Mouse (Mus musculus) embryonic fibroblast, embryonic 13.5 days (primary cell): Measurements from ENCODE around the gene Gtf2f2. TPM values are rescaled to one million over a fixed set of nuclear protein-coding genes. Genes with fewer than 3 reads are reported as not detected.
A peak's percentile ranks its signal among the peaks of the same experiment; 100 is the strongest.

Source experiments
- H3K27ac ChIP-seq: 2 replicates; pipeline ENCODE4 v1.5.1; 2012; ENCODE audit warnings: low read length, control low read depth, inconsistent platforms; ENCODE audit not compliant: insufficient read depth
- H3K4me1 ChIP-seq: 2 replicates; pipeline ENCODE4 v1.6.1; 2011; ENCODE audit warnings: low read length; ENCODE audit not compliant: control insufficient read depth, insufficient read depth
- H3K4me3 ChIP-seq: 2 replicates; pipeline ENCODE4 v1.5.1; 2011; ENCODE audit warnings: mild to moderate bottlenecking, control low read depth, low read length; ENCODE audit not compliant: insufficient read depth
- CTCF ChIP-seq: IDR thresholded peaks from 2 replicates; pipeline ENCODE4 v1.5.1; 2011; ENCODE audit warnings: mild to moderate bottlenecking, control low read depth, low read length, moderate library complexity, borderline replicate concordance; ENCODE audit not compliant: insufficient read depth
- POLR2A ChIP-seq: IDR thresholded peaks from 2 replicates; pipeline ENCODE4 v1.6.1; 2011; ENCODE audit warnings: low read depth, mild to moderate bottlenecking, control low read depth, low read length, moderate library complexity
- polyA plus RNA-seq: library from polyadenylated mRNA; stranded (reverse); fragments of >200 nt; gene quantifications from 2 replicates; pipeline ENCODE4 v1.2.4, GENCODE M21; 2011; ENCODE audit warnings: low read depth; ENCODE audit not compliant: missing spikeins, insufficient read length

Gene Gtf2f2
- polyA plus RNA-seq, 1 experiment = 23.9 TPM

DNA sequence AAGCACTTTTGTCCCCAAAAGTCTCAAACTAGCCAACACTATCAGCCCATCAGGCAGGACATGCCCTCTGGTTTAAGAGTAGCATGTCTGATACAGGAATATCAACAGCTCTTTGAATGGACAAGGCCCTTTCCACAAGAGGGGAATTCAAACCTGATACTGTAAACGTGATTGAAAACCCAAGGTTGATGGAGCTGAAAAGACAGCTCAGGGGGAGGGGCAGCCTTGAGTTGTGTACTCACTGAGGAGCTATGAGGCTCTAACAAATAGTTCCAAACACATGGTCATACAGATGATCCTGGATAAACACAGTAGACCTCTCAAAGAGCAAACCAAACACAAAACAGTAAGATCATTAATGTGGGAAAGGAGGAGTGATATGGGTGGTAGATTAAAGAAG lies 12.6 kb downstream of the Gtf2f2 start:
- no peak for TF ChIP-seq CTCF
- no peak for TF ChIP-seq POLR2A
- Histone ChIP-seq H3K27ac (no peak overlapping the region), H3K4me3 (no peak overlapping the region), H3K4me1 (no peaks in the 10 kb centered on the region)

DNA sequence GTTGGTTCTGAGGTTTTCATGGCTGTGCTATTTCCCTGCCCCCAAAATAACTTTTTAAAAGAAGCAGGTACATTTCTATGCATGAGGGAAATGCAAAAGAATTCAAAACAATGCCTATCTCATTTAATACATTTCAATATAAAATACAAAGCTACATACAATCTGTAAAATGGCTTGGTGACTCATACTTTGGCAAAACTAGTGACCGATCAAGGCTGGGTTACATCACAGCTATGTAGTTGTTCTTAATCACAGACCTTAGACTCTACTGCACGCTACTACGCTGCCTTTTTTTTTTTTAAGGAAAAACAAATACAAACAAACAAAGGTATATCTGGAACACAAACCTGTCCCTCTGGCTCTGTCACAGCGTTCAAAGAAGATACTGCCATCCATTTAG lies 18.3 kb downstream of the Gtf2f2 start:
- Histone ChIP-seq H3K27ac (no peak overlapping the region), H3K4me3 (no peak overlapping the region), H3K4me1 (no peaks in the 10 kb centered on the region)
- no peak for TF ChIP-seq CTCF
- no peak for TF ChIP-seq POLR2A

DNA sequence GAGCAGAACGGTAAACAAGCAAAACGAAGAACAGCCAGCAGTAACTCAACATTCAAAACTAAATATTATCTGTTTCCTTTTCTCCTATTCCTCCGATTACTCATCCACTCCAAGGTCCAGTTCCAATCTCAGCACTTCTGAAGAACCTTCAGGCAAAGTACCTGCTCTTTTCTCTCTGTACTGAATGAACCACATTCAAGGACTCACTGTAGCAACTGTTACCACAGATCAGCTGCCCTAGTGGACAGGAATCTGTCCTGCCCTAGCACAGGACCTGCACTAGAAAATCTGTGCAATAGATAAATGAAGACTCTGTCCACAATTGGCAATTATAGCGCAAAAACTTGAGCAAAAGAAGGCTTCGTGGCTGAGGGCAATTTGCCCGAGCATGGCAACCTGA lies 19.7 kb downstream of the Gtf2f2 start:
- Histone ChIP-seq H3K4me1 (0 out of 2 replicates have a peak, but pooled peaks cover 2% of the 10 kb centered on the region), H3K27ac (no peak overlapping the region), H3K4me3 (no peak overlapping the region)
- no peak for TF ChIP-seq CTCF

DNA sequence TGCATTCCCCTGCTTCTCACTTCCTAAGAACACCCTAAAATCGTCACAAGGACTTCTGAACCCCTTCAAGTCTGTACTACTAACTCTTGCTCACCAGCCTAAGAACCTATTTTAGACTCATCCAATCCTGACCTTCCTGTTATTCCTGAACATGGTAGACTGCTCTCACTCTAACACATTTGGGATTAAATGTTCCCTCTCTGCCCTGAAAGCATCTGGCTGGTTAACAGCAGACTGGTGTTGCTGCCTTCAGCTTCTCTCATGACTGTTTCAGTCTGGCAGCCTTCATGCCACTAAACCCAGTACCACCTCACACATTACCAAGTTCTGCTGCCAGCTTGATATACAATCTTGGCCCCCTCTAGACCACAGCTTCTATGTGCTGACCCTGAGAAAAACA lies 21.5 kb downstream of the Gtf2f2 start:
- TF ChIP-seq CTCF (no peak), POLR2A (no peak)

DNA sequence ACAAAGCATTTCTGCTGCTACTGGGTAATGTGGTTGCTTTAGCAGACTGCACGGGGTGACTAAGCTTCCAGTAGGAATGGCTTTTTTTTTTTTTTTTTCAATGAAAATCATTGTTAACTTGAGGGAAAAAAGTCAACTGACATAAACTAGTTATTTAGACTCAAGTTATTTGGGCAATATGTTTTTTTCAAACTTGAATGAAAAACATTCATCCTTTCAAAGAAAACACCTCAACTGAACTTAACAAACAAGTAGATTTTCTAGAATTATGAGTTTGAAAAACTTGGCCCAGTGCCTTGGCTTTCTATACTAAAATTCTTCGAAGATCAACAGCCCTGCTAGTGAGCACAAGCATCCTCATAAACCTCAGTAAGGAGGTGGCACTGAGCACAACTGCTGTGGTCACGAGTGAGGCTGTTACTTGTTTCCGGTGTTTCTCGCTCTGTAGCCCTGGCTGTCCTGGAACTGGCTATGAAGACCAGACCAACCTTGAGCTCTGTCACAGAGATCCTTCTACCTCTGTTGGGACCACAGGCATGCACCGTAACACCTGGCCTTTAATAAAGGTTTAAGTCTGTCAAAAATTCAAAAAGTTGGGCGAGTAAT lies 23.7 kb downstream of the Gtf2f2 start:
- Histone ChIP-seq H3K27ac (peak overlapping the region; percentile 7), H3K4me3 (no peak overlapping the region), H3K4me1 (peaks cover 6% of the 10 kb centered on the region; the same call in 1 of the 2 replicates)
- TF ChIP-seq CTCF (no peak), POLR2A (no peak)

More for the DNA sequence above, 21.5 kb downstream of the Gtf2f2 start:
- Histone ChIP-seq H3K4me1 (peaks cover 6% of the 10 kb centered on the region; the same call in 1 of the 2 replicates), H3K4me3 (no peak overlapping the region), H3K27ac (no peak overlapping the region)

DNA sequence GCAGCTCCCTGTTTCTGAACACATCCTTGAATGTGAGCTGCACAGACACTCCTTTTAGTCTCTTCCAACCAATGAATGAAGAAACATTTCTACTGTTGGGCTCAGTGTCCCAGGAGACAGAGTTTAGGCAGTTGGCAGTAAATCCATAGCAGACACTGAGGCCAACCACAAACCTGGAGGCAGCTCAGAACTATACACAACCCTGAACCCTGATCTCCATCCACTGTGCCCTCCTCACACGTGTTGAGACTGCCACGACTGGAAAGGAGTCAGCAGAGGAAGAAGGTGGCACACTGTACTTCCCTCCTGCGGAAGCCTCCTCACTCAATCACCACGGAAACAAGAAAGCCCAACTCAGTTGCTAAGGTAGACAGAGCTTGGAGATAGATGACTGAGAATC lies 25.6 kb downstream of the Gtf2f2 start:
- Histone ChIP-seq H3K4me3 (no peak overlapping the region), H3K27ac (no peak overlapping the region), H3K4me1 (peaks cover 6% of the 10 kb centered on the region; the same call in 1 of the 2 replicates)
- no peak for TF ChIP-seq CTCF

DNA sequence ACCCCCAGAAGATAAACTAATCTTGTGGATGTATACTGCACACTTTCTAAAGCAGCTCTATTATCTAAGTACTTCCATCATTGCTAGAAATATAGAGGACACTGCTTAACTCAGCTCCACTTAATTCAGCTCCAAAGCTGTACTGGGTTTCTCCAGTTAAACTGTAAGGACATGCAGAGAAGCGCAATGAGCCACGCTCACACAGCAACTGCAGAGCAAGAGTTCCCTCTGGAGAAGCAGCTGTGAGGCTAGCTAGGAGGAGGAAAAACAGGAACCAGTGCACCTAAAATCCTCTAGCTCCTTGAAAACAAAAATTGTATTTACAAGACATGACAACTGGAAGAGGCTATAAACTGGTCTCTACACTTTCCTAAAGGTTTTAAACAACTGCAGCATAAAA lies 26.8 kb downstream of the Gtf2f2 start:
- TF ChIP-seq CTCF = no peak
- TF ChIP-seq POLR2A = no peak
- Histone ChIP-seq H3K4me3 (no peak overlapping the region), H3K4me1 (peaks cover 6% of the 10 kb centered on the region; the same call in 1 of the 2 replicates), H3K27ac (no peak overlapping the region)

DNA sequence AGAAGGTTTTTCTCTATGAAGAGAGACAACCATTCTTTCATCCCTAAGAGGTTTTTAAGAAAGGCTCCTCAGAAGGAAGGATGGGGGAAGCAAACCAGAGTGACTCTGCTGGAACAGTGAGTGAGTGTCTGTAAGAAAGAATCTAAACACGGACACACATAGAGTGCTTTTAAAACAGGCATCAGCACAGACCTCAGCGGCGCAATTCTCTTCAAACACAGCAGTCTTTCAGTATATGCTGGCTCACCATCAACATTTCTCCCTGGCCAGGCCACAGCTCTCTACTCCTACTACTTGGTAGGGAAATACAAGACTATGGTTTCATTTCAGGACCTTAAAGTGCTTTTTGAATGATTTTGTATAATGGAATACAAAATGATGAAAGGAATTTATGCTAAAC lies 29.4 kb downstream of the Gtf2f2 start:
- Histone ChIP-seq H3K4me3 (no peak overlapping the region), H3K27ac (no peak overlapping the region), H3K4me1 (peaks cover 3% of the 10 kb centered on the region; the same call in 1 of the 2 replicates)
- no peak for TF ChIP-seq CTCF
- TF ChIP-seq POLR2A = no peak

DNA sequence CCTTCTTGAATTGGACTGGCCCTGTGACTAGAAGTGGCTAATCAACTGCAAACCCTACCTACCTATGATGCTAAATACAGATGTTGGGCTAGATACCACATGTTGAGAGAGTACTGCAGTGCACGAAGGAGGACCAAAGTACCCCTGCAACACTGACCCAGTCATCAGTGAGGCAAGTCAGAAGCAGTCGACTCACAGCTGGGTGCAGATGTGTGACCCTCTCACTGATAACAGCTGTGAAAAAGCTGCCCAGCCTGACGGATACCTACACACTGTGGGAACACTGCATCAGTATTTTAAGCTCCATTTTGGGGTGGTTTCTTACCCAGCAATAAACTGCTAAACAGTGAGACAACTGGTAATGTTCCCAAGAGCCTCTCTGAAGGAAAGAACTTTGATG lies 34.6 kb downstream of the Gtf2f2 start:
- no peak overlapping the region for H3K27ac ChIP-seq
- H3K4me3 ChIP-seq = no peak overlapping the region
- H3K4me1 ChIP-seq = no peaks in the 10 kb centered on the region; the same call in 1 of the 2 replicates
- TF ChIP-seq POLR2A (no peak), CTCF (no peak)

DNA sequence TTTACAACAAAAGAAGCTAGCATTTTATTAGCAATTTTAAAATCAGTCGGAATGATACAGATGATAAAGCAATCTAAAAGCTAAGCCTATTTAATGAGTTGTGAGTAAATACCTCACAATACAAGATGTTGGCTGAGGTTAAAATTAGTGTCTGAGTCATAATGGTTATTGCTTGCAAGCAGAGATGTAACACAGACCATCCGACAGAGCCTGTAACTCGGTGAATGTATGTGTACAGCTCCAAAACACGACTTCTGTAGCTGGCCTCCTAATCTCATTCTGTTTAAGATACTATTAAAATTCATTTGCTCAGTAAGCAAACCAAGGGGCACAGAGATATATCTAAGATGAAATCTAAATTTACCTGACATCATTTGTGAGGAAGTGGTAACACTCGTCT lies 43.4 kb downstream of the Gtf2f2 start:
- TF ChIP-seq CTCF (no peak), POLR2A (no peak)
- Histone ChIP-seq H3K4me3 (no peak overlapping the region), H3K4me1 (peaks cover 8% of the 10 kb centered on the region), H3K27ac (peak overlapping the region; percentile 76; the same call in 1 of the 2 replicates)

DNA sequence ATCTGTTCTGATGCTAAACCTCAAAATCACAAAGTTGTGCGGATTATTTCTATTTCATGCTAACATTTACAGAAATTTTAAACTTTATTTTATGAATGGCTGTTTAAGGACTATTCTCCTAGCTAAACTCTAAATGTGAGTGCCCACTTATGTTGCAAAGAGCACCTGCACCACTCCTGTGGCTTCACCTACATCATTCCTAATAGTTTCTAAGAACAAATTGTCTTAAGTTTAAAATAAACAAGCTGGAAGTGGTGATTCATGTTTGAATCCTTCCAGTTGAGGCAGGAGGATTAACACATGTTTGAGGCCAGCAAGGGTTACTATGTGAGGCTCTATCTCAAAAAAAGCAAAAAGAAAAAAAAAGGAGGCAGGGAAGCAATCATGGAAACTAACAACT lies 46.2 kb downstream of the Gtf2f2 start:
- Histone ChIP-seq H3K4me1 (peaks cover 8% of the 10 kb centered on the region), H3K4me3 (no peak overlapping the region), H3K27ac (no peak overlapping the region)
- TF ChIP-seq CTCF (no peak), POLR2A (no peak)
